Mouse (Mus musculus) adrenal gland, adult 18-20 months (tissue): ENCODE results near the gene Vinac1. TPM values are rescaled to one million over a fixed set of nuclear protein-coding genes. Genes with fewer than 3 reads are reported as not detected.

Experiments
- DNase-seq, 2 experiments: peaks; one replicate each; pipeline ENCODE4 v3.0.0; 2021 to 2022; ENCODE audit warnings: low spot score in 2 of 2
- long read RNA-seq, 2 experiments: library from polyadenylated mRNA; stranded (forward); transcript quantifications; one replicate each; pipeline ENCODE4 v2.0.0; 2021
- total RNA-seq, 2 experiments: library from RNA; stranded (reverse); gene quantifications; 1 replicate in 1 of 2; 2 replicates in 1 of 2; pipeline ENCODE4 v1.2.3; 2021

Gene Vinac1
- under 1 TPM; 0.07 to 0.10 TPM for total RNA-seq
- long read RNA-seq, experiment 1, result 0 reads
- long read RNA-seq, experiment 2, result 0 reads

GRCm38 (mm10) chr2:129047811-129048210 lies at the start of gene Vinac1:
Gene Vinac1 (minus strand): TSS chr2:129048172.
- DNase-seq, result no peak

- no peak for DNase-seq
These were observed 46.2 kb upstream of the Vinac1 start for GRCm38 (mm10) chr2:129093926-129094724.

- DNase-seq, result no peak
These were observed 44.8 kb upstream of the Vinac1 start for GRCm38 (mm10) chr2:129092810-129093209.

GRCm38 (mm10) chr2:129090370-129090769 lies 42.4 kb upstream of the Vinac1 start:
- DNase-seq, result no peak

- DNase-seq, result no peak
These were observed 39.5 kb upstream of the Vinac1 start for GRCm38 (mm10) chr2:129087520-129087919.

DNA sequence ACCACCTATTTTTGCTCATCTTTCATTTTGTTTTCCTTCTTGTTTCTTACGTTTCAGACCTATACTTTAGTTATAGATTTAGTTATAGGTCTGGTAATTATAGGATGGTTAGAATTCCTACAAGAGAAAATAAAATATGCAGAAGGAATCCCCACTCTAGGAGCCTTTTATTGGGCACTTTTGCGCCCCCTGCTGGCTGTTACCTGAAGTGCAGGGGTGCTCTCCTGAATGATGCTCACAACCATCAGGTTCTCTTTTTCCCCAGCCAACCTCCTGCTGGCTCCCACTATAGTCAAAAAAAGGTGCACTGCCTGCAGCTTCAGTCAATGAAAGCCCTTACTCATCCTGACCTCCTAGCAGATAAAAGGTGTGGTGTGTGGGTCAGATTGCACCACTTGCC lies 37.0 kb upstream of the Vinac1 start:
- peak in 1 of 2 experiments; percentile 46 for DNase-seq

DNA sequence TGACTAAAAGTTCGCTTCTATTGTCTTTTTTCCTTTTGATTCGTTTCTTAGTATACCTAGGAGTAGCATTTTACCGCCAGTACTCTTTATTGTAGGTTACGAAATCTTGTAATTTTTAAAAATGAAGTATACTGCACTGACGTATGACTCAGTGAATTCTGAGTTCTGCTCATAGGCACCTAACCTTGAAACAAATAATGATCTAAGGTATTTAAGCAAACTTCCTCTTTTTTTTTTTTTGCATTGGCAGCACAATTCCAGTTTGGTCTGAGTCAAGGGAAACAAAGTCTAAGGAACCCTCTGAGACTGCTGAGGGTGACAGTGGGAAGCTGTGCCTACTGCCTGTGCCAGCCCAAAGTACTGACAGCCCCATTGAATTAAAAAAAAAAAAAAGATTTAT lies 35.5 kb upstream of the Vinac1 start:
- DNase-seq, result no peak

DNA sequence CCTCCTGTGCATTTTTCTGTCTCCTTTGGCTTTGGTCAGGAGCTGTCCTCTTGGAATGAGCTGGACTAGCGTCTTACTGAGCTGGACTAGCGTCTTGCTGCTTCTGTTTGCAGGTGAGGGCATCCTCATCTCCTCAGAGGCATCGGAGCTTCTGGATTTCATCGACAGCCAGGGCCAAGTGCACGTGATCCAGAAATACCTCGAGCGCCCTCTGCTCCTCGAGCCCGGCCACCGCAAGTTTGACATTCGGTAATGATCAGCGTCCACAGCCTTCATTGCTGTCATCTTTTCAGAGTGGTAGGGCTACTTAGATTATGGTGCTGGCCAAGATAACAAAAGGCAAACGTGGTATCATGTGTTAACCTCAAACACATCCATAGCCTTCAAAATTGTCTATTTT lies 33.1 kb upstream of the Vinac1 start:
- no peak for DNase-seq

GRCm38 (mm10) chr2:129079194-129079593 lies 31.2 kb upstream of the Vinac1 start:
- no peak for DNase-seq

DNA sequence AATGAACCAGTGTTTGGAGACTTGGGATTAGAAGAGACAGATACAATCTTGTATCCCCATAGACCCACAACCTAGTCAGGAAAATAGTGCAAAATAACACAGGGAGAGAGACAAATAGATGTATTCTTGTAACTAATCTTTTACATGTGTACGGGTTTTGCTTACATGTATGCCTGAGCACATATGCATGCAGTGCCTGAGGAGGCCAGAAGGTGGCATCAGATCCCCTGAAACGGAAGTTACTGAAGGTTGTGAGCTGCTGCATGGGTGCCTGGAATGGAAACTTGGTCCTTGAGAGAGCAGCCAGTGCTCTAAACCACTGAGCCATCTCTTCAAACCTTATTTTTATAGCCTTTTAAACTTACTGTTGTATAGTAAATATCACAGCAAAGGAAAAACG lies 30.3 kb upstream of the Vinac1 start:
- DNase-seq, result no peak

DNA sequence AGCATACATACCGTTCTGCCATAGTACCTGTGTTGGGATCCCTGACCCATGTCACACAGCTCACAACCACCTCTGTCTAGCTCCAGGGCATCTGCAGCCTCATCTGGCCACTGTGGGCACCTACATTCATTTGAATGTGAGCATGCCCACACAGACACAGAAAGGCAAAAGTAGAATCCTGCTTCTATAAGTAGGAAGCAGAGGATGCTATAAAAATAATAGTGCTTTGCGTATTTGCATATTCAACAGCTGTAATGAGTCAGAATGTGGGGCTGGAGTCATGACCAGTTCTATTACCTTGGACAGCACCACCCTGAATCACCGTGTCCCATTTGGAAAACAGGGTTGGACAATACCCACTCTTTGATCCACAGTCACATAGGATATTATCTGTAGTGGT lies 22.3 kb upstream of the Vinac1 start:
- DNase-seq, result no peak

DNA sequence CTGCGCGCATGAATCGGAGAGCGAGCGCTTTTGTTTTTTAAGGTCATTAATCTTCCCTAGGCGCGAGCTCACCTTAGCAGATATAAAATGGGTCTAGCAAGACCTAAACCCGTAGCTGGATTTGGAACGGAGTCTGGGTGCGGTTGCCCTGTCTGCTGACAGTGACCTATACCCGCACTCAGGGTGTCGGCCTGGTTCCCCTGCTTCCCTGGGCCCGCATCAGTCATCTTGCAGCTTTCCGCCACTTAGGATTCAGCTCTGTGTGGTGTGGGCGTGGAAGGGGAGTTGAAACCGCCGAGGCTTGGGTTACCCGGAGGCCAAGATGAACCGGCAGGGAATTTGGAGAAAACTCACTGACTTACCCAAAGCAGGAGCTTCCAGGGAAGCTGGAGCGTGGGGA lies 18.4 kb upstream of the Vinac1 start:
- peak; percentile 41 to 56 for DNase-seq

DNA sequence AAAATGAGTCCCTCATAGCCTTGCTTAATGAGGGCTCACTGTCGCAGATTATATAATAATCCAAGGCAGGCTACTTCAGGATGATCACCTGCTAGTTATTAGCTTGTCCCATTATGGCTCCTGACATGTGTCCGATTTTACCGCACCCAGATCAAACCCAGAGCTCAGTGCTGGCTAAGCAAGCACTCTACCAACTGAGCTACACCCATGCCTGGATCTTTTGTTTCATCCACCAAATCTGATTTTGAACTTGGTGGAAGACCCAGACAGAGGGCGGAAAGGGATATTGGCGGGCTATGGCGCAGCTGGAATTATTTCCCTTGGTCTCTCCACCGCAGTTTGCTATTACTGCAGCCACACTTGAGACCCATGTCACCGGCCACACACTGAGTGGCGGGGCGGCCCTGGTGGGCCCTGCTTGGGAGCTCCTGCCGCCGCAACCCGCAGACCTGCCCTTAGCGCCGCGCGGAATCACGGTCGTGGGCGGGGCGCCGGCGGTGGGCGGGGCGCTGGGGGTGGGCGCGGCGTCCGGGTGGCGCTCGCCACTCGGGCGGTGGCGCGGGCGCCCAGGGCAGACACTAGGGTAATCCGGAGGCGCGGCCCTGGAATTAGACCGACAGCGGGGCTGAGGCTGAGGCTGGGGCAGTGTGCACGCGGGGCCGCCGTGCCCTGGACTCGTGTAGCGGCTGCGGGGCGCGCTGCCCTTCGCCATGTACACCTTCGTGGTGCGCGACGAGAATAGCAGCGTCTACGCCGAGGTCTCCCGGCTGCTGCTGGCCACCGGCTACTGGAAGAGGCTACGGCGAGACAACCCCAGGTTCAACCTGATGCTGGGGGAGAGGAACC lies 17.7 kb upstream of the Vinac1 start, which contains the start of gene Ttl:
Gene Ttl, plus strand, starts transcription at position 506 of the 846 bp plus-strand sequence.
- DNase-seq, result peak; percentile 82 to 85

GRCm38 (mm10) chr2:129061456-129062059 lies 13.6 kb upstream of the Vinac1 start:
- no peak for DNase-seq

DNA sequence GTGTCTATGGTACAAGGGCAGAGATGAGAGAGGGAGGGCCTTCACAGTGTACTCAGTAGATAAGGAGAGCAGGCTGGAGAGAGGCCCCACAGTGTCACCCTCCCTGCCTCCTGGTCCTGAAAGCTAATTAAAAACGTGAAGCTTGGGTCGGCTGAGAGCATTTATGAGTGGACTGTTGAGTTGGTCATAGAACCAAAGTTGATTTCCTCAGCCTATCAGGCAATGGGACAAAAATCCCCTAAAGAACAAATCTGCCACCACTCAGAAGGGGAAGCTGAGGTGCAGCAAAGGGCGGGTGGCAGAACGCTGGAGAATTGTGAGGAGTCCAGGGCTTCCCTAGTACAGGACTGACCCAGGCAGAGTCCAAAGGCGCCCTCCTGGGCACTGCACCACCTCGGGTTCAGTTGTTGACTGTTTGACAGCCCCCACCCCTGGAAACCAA lies 10.0 kb upstream of the Vinac1 start:
- no peak for DNase-seq

DNA sequence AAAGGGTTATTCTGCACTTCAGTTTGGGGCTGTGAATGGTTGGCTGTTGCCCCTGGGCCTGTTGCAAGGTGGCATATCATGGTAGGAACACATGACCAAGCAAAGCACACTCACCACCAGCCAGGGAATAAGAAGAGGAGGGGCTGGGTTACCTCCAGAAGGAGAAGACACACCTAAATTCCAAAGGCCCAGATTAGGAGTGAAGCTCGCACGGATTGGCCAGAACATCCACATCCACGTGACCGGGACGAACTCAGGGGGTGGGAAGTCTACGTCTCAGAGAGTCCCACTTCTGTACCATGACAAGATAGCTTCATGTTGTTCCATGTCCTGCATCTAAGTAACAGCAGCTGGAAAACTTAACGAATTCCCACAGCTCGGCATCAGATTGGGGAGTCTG lies 9.3 kb upstream of the Vinac1 start:
- DNase-seq, result no peak

- peak in 1 of 2 experiments; percentile 39 for DNase-seq
These were observed 8.6 kb upstream of the Vinac1 start for GRCm38 (mm10) chr2:129056597-129056996.

GRCm38 (mm10) chr2:129055741-129056140 lies 7.8 kb upstream of the Vinac1 start:
- DNase-seq, result no peak

DNA sequence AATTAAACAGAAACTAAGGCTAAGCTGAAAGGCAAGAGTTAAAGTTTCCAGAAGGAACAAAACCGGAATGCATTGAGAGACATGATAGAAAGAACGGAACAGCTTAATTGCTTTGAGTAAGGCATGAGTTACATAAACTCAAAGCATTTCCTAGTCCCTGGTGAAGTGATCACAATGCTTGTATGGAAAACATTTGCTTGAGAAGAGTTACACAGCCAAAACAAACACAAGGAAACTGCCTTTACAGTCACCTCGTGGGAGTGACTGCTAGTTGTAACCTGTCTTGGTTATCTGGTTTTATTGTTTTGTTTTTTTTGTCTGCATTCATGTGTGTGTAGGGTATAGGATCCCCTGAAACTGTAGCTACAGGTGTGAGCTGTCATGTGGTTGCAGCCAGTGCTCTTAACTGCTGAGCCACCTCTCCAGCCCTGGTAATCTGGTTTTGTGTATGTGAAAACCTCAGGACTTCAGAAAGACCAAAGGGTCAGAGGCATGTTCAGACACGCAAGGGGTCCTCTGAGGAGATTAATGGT lies 4.5 kb upstream of the Vinac1 start:
- no peak for DNase-seq

- DNase-seq, result no peak
These were observed 1.2 kb downstream of the Vinac1 start for GRCm38 (mm10) chr2:129046846-129047196.

DNA sequence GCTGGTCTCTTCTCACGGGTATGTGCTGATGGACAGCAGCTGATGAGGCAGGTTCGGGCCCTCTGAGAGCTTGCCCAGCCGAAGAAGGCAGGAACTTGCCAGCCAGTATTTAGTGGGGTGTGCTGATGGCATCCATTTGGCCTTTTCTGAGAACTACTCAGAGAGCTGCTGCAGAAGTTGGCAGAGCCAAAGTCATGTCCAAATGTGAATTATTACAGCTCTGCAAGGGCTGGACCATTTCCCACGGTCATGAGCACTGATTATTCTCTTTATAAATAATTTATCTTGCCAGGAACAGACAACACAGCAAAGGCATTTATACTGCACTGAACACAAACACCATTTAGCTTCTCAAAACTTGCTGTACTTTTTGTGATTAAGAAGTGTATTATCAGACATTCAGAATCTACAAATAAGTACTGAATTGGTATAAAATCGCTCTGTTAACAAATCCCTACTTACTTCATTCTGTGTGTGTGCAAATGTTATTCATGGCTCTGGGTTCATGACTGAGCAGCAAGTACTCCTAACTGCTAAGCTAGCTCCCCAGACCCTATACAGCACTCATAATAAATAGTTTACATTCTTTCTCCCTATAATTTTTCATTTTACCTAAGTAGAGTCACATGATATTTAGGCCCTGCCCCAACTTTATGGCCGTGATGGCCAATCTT lies 1.7 kb downstream of the Vinac1 start:
- peak; percentile 22 to 40 for DNase-seq
